Mouse (Mus musculus) spleen, postnatal 36 days (tissue): ENCODE data around the gene Taf8.

ENCODE experiments used
- DNase-seq, 2 experiments: peaks; one replicate each; pipeline ENCODE4 v3.0.0; 2022; ENCODE audit warnings: low spot score in 2 of 2, mixed read lengths in 1 of 2

Taf8 gene

DNA sequence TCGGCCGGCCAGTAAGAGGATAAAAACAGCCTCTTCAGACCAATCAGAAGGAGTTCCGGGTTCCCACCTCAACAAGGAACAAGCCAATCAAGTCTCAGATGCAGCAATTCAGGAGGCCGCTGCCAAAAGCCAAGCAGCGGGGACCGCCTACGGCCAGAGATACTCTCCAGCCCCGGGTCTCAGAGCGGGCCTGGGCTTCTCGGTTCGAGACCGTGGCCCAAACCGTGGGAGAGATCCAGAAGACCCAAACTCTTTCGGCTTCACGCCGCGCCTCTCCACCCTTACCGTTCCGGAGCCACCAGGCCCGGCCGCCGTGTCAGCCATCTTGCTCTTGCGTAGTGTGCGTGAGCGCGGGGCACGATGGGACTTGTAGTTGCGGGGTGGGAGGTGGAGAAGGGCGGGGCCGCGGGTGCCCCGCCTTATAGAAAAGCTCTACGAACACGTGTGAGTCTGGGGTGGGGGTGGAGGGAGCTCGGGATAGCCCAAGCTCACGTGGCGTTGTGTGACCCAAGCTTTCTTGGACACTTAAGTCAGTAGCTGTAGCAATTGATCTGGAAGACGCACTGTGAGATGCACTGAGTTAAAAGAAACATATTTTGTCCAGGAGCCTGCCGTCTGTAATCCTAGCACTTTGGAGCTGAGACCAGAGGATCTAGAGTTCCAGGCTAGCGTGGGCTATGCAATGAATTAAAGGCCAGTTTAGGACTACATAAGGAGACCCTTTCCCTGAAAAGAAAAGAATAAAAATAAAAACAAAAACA is at the start of gene Taf8:
Gene Taf8, minus strand, starts transcription at position 347 of the 761 bp plus-strand sequence.
- DNase-seq = peak; percentile 90 to 93

DNA sequence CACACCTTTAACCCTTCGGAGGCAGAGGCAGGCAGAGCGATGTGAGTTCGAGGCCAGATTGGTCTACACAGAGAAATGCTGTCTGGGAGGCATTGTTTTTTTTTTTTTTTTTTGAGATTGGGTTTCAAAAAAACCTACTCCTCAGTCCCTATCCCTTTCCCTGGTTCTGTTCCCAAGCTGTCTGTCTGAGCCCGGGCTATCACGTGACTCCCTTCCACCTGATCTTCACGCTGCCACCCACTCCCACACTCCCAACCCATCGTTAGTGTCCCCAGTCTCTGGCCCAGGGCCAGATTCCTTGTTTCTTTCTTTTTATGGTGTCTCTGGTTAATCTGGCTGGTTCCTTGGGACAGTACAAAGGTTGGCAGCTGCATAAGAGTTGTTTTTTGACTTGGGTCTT is 49.0 kb upstream of the Taf8 start:
- DNase-seq = no peak

DNA sequence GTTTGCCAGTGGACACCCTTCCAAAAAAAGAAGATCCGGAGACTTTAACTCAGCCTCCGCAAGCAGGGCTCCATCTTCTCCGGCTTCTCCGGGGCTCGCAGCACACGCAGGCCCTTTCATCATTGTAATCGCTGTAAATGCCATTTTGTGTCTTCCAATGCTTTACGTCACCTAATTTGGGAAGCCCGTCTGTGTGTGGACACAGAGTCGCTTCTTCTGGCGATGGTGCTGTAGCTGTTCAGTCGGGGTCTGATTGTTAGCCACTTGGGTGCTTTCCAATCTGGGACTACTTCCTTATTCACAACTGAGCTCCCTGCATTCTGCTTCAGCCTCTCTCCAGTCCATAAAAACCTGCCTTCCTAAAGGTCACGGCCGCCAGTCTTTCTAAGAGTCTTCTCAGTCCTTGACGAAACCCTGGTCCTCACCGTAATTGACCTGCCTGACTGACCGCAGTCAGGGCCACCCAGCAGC is 43.8 kb upstream of the Taf8 start:
- DNase-seq = no peak

DNA sequence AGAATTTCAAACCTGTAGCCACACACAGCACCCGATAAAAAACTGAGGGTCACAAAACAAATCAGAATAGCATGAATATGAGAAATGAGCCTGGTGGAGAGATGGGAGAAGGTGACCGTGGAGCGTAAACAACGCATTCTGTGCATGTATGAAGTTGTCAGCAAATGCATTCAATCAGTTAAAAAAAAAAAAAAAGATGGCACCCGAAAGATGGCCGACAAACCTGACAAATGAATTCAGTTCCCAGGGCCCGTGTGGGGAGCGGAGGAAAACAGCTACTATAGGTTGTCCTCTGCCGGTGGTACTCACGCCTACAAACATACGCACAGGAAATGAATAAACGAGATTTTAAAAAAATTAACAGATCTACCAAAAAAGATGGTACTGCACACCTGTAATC is 43.1 kb upstream of the Taf8 start:
- no peak for DNase-seq

DNA sequence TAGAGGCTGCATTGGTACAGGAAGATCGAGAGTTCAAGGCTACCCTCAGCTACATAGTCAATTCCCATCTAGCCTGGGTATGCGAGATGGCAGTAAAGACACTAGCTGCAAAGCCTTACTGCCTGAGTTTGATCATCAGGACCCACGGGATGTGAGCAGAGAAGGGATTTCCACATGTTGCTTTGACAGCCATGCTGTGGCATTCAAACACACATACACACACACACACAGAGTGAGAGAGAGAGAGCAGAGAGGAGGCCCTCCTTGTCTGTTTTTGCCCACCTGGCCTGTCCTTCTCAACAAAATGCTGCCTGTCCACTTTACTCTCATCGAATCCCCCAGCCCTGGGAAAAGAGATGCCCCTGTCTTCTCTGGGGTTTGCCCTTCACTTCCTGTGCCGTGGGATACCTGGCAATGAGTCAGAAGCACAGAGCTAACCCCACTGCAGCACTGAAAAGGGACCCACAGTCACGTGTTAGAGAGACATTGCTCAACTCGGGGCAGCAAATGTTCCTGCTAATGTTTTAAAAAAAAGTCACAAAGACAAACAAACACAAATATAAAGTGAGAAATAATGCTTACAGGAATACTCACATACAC is 41.1 kb upstream of the Taf8 start:
- no peak for DNase-seq

DNA sequence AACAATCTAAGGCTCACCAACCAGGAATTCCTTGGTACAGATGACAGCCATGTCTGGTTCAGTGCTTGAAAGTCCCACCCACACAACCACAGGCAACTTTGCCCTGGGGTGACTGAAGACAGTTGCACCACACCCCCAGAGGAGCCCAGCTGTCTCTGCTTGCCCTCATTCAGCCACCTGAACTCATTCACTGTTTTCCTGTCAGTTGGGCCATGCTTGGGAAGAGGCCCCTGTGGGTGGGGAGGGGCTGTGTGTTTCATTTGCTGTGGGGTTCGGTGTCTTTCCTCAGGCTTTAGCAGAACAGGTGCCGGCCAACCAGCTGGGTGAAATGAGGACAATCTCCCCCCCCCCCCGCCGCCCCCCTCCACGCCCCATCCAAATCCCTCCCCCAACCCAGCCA is 40.0 kb upstream of the Taf8 start:
- peak; percentile 42 to 52 for DNase-seq

DNA sequence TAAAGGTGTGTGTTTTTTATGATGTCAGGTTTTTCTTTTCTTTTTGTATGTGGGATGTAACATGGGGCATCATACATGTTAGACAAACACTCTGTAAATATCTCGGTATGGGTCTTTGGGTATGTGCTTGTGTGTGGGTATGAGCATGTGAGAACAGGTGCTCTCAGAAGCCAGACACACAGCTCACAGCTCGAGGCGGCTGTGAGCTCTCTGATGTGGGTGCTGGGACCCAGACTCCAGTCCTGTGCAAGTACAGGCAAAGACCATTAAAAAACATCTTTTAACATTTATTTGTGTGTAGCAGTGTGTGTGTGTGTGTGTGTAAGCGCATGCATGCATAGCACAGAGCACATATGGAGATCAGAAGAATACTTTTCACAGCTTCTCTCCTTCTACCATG is 37.0 kb upstream of the Taf8 start:
- no peak for DNase-seq

DNA sequence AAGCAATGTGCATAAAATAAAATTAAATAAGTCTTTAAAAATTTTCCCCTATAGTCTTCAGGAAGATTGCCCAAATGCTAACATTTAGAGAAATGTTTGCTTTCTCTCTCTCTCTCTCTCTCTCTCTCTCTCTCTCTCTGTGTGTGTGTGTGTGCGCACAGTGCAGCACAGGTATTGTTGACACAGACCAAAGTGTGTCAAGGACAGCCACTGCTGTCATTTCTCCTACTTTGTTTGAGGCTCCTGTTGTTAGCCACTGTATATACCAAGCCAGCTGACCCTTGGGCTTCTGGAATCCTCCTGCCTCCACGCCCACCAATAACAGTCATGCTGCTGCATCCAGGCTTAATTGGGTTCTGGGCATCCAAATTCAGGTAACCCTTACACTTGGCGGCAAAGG is 36.0 kb upstream of the Taf8 start:
- no peak for DNase-seq

DNA sequence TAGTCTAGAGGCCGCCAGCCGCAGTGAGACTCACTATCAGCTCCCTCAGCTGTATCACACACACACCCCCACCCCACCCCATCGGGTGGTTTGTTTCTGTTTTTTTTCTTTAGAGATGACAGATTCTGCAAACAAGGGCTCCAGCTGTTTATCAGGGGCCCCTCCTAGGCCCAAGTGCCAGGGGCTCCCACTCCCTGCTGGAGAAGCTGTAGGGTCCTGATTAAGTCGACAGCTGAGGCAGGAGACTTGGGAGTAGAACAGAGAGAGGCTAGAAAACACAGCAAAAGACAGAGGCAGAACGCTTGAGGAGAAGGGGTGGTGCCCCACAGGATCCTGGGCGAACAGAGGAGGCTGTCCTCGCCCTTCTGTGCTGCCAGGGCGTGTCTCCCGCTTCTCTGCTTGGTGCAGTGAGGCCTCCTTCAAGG is 33.7 kb upstream of the Taf8 start:
- DNase-seq = peak; percentile 67 to 76

DNA sequence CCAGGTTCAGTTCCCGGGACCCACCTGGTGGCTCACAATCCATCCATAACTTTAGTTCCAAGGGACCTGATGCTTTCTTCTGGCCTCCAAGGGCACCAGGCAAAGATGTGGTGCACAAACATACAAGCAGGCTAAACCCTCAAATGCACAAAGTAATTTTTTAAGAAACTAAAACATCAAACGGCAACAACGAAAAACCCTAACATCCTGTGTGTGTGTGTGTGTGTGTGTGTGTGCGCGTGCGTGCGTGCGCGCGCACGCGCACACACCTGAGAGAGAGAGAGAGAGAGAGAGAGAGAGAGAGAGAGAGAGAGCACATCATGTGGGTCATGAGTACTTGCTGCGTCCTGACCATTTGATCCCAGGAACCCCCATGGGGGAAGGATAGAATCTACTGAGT is 31.6 kb upstream of the Taf8 start:
- no peak for DNase-seq

DNA sequence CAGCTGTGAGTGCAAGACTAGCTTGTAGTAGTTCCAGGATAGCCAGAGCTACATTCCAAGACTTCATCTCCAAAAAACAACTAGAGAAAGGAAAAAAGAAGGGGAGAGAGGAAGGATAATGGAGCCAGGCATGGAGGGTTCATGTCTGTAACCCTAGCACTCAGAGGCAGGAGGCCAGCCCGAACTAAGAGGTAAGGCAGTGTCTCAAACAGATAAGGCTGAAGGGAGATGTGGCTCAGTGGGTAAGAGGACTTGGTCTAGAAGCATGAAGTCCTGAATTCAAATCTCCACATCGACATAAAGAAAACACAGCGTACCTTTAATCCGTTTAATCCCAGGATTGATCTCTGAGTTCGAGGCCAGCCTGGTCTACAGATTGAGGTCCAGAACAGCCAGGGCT is 30.3 kb upstream of the Taf8 start:
- DNase-seq = no peak

DNA sequence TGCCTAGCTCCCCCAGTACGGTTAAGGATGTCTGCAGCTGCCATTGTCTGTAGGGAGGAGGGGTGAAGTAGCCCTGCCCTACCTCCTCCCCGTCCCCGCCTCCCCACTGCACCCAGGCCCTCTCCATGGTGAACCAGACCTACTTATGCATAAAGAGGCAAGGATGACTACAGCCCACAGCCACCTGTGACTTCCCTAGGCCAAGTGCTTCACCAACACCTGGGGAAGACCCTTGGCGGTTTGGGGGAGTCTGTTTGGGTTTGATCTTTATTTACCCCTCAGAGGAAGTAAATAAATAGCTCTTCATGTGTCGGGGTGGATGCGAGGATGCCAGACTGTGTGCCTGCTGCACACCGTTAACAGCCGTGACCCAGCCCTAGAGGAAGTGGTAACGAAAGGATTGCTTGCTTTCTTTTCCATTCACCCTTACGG is 29.3 kb upstream of the Taf8 start:
- peak in 1 of 2 experiments; percentile 47 for DNase-seq

DNA sequence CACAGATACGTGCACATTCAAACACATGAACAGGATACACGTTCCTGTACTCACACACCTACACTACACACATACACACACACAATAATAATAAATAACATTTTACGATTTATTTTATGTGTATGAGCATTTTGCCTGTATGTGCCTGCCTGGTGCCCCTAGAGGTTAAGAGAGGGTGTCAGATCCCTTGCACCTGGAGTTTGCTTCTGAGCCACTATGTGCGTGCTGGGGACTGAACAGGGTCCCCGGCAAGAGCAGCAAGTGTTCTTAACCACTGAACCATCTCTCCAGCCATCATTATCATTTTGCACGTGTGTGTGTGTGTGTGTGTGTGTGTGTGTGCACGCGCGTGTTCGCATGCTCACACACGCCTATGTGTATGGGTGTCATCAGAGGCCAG is 27.5 kb upstream of the Taf8 start:
- DNase-seq = no peak

DNA sequence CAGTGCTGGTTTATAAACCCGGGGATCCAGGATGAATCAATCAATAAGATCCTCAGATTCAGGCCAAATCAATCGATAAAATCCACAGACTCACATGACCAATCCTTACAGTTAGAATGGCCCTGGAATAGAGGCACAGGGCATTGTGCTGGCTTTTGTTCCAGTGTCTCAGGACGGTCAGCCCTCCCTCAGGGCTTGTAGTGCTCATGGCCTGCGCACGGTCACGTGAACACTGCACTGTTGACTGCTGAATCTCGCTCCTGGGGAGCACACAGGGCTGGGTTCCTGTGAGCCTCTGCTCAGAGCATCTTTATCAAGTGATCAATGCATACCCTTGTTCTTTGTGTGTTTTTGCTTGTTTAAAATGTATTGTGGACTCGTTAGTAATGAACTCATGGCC is 26.8 kb upstream of the Taf8 start:
- DNase-seq = no peak

DNA sequence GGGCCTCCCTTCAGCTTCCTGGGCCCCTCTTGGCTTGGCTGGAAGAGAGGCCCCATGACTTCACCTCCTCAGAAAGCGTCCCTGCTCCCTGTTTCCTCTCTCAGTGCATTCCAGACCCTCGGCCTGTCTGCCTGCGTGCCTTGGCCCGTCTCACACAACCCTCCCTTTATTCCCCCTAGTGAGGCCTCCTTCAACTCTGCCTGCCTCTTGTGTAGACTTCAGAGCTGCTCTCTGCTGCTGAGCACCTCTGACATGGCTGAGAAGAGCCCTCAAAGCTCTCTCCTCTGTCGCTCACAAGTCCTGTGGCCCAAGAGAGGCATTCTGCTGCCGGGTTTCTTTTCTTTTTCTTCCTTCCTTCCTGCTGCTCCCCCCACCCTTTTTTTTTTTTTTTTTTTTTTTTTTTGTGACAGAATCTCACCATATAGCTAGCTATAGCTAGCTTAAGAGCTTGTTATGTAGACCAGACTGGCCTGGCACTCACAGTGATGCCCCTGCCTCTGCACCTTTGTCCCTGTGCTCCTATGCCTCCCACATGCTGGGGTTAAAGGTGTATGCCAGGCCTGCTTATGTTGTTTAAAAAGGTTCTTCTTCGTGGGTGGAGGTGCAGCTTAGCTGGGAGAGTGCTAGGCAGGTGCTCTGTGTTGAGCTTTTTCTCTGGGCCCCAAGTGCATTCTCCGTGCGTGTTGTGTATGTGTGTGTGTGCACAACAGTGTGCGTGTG is 25.6 kb upstream of the Taf8 start:
- no peak for DNase-seq

DNA sequence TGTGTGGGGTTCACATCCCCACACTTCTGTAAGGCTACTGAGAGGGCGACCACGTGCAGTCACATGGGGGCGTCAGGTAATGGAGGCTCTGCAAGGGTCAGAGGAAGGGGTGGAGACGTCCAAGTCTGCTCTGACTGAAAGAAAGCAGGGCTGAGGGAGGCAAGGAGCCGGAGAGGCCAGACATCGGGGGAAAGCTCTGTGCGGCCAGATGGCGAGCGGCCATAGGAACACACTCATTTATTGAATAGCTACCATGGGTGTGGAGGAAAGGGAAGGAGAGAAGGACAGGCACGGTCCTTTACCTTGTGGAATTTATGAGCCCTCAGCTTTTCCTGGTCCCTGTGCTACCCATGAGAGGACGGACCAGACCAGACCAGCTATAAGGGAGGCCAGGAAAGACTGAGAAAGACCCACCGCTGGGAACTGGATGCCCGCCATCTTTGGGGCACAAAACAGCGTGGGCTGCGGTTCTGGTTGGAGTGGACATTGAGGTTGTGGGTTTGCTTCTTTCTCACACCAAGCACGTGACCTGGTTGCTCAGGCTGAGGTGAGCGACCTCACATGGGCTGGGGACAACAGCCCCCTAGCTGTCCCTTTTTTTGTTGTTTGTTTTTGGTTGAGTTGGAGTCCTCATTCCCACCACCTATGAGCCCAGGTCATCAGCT is 24.9 kb upstream of the Taf8 start:
- no peak for DNase-seq

DNA sequence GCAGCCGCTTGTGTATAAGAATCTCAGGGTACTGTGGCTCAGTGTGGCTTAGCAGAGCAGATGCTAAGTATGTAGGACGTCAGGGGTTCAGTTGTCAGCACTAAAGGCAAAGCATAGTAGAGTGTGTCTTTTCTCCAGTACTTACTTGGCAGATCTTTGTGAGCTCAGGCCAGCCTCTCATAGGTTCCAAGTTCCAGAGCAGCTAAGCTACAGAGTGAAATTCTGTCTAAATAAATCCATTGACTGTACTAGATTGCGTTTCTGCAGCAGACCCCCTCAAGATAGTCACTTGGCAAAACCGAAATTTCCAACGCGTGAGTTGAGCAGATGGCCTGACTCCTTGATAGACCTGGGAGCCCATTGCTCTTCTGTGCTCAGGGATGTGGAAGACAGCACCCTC is 22.9 kb upstream of the Taf8 start:
- no peak for DNase-seq

DNA sequence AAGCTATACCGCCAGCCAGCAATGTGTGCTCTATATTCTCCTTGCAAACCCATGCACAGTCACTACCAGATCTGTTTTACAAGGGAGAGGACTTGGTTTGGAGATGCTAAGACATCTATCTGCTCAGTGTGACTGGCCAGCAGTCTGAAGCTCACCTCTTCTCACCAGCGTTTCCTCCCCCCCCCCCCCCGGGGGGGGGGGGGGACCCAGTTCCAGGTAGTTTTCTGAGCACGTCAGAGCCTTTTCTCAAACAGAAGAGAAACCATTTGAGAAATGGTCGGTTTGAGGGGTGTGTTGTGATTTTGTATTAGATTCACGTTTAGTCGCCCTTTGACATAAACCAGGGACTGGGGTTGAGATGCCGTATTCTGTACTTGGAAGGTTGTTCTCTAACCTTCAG is 22.0 kb upstream of the Taf8 start:
- no peak for DNase-seq

DNA sequence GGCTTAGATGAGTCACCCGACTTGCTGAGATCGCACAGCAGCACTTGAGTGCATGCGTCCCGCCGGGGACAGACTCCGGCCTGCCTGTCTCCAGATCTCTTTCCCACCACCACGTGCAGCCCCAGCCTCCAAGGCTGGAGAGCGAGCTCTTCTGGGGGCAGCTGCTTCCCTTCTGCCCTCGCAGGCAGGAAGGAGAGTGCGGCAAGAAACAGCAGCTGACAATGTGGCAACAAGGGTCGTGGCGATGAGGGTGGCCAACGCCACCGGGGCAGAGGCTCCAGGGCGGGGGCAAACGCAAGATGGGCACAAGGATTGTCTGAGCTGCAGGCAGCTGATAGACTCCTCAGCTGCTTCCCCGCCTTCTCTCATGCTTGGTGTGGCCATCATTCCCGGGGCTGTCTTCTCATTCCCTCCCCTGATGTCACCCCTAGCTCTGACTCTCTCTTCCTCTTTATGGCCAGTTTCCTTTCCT is 21.2 kb upstream of the Taf8 start:
- peak; percentile 41 to 58 for DNase-seq

DNA sequence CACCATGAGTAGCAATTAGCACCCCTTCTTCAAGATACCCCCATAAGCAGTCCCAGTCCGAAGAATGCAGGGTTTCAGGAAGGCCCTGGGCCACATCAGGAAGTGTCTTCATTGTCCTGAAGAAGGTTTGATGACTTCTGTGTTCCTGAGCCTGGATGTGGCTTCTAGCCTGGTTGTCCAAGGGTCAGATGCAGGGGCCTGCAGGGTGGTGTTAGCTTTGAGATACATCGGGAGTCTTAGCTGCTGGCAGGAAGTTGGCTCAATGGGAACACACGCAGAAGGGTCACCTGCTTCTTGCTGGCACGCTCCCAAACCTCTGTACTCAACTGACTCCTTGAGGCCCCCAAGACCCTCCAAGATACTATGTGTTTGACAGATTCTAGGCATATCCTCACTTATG is 20.4 kb upstream of the Taf8 start:
- no peak for DNase-seq

DNA sequence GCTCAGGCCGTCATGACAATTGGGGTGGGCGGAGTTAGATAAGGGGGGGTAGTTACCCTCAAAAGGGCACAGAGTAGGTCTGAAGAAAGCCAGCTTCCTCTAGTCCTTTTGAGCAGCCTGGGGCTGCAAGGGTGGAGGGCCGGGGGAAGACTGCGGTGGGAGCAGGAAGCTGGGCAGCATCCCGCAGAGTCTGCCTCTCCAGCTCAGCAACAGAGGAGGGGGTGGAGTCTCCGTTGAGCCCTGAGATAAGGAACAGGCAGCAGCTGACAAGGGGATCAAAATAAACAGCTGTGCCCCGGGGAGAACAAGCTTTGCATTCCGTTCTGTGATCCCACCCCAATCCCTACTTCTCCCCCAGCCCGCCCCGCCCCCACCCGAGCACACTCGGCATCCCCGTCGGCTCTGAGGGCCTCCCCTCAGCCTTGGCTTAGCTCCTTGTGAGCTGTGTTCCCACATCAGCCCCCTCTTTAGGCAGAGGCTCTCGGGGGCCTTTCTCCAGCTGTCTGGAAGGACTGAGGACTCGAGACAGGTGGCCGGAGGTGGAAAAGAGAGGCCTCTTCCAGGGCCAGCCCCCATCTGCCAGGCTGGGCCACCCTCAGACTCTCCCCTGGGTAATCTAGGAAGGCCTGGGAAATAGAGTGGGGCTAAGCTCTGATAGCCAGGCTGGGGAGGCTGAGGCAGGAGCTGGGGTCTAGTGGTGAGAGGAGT is 19.6 kb upstream of the Taf8 start:
- peak; percentile 76 to 81 for DNase-seq

DNA sequence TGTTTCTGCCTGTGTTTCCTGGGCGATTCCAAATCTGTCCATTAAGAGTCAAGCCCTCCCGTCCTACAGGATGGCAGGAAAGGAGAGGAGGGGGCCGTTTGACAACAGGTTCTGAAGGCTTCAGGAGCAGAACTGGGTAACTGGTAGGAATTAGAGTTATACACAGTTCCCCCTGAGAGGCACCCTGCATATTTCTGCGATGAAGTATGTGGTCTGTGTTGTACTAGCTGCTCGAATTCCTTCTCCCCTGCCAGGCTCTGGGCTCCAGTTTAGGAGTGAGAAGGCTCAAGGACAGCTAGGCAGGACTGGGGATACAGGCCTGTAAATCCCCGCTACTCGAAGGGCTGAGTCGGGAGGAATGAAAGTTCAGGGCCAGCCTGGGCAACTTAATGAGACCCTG is 16.1 kb upstream of the Taf8 start:
- no peak for DNase-seq
